Mouse (Mus musculus) forebrain, embryonic 11.5 days (tissue): Measurements from ENCODE around the gene Ldlr. TPM values are rescaled to one million over a fixed set of nuclear protein-coding genes. Genes with fewer than 3 reads are reported as not detected.
"Not testable (repeated sequence)": the region's sequence is repeated elsewhere in the genome, so short reads cannot be mapped to it uniquely, and the experiment has no call there.

Source experiments
- ATAC-seq: fragments of 200-750 bp; cut with Nextera tagmentation; replicated peaks from 2 replicates; pipeline ENCODE4 v1.8.0; 2017; ENCODE audit warnings: moderate TSS enrichment; ENCODE audit not compliant: low FRiP score
- DNase-seq: peaks from one replicate; pipeline ENCODE4 v3.0.0-alpha.2; 2017; ENCODE audit warnings: low spot score
- H3K27ac ChIP-seq: fragments of 300-500 bp; sonication (generic); 2 replicates; pipeline ENCODE4 v1.5.1; 2014; ENCODE audit warnings: low read depth, low read length
- H3K27me3 ChIP-seq: fragments of 300-500 bp; sonication (generic); 2 replicates; pipeline ENCODE4 v1.6.1; 2014; ENCODE audit warnings: mild to moderate bottlenecking, low read length, mixed read lengths; ENCODE audit not compliant: control insufficient read depth, insufficient read depth
- H3K36me3 ChIP-seq: fragments of 300-500 bp; sonication (generic); 2 replicates; pipeline ENCODE4 v1.6.1; 2014; ENCODE audit warnings: mild to moderate bottlenecking, low read length, moderate library complexity, mixed read lengths; ENCODE audit not compliant: control insufficient read depth, insufficient read depth
- H3K4me1 ChIP-seq: fragments of 300-500 bp; sonication (generic); replicated peaks from 2 replicates; pipeline ENCODE4 v1.6.1; 2014; ENCODE audit warnings: low read length, mixed read lengths; ENCODE audit not compliant: control insufficient read depth, insufficient read depth
- H3K4me2 ChIP-seq: fragments of 300-500 bp; sonication (generic); 2 replicates; pipeline ENCODE4 v1.6.1; 2014; ENCODE audit warnings: low read depth, mild to moderate bottlenecking, low read length, moderate library complexity, mixed read lengths; ENCODE audit not compliant: severe bottlenecking
- H3K4me3 ChIP-seq: fragments of 300-500 bp; sonication (generic); 2 replicates; pipeline ENCODE4 v1.5.1; 2014; ENCODE audit warnings: low read depth, low read length
- H3K9ac ChIP-seq: fragments of 300-500 bp; sonication (generic); 2 replicates; pipeline ENCODE4 v1.6.1; 2014; ENCODE audit warnings: low read length
- H3K9me3 ChIP-seq: fragments of 300-500 bp; sonication (generic); 2 replicates; pipeline ENCODE4 v1.6.1; 2016; ENCODE audit warnings: low read length, mixed read lengths; ENCODE audit not compliant: control insufficient read depth
- WGBS: fragments of 180-500 bp; shearing (Covaris S2); extraction: QIAGEN DNeasy Blood & Tissue Kit; methylation state at CpG from one replicate; pipeline ENCODE4 v1.1.7; 2014; 5-methylcytosine and 5-hydroxymethylcytosine counted together
- polyA plus RNA-seq: library from polyadenylated mRNA; unstranded; fragments of >200 nt; fragmentation: Nextera tagmentation; extraction: Ambion mirVana; gene quantifications from 2 replicates; pipeline ENCODE4 v1.2.1, GENCODE M21; 2014

The Ldlr gene
- polyA plus RNA-seq, 1 experiment from 2014 or later, result 23.7 TPM

- peaks cover 2% of the 10 kb centered on the region; the same call in 1 of the 2 replicates for H3K36me3 ChIP-seq
- H3K4me1 ChIP-seq, result no peaks in the 10 kb centered on the region
- no peak overlapping the region for H3K9ac ChIP-seq
- no peak overlapping the region for H3K4me3 ChIP-seq
- H3K27ac ChIP-seq, result no peak overlapping the region
- no peak for DNase-seq
- no peak overlapping the region for H3K4me2 ChIP-seq
- H3K27me3 ChIP-seq, result no peaks in the 10 kb centered on the region
- no peak for ATAC-seq
- no peaks in the 10 kb centered on the region for H3K9me3 ChIP-seq
These were observed 29.2 kb upstream of the Ldlr start for GRCm38 (mm10) chr9:21694071-21694470.

GRCm38 (mm10) chr9:21695229-21695792 lies 28.0 kb upstream of the Ldlr start:
- no peak overlapping the region for H3K27ac ChIP-seq
- WGBS, result 93% methylated on average over 5 of the region's 5 CpGs
- H3K27me3 ChIP-seq, result no peaks in the 10 kb centered on the region
- DNase-seq, result no peak
- no peak overlapping the region for H3K9ac ChIP-seq
- H3K4me1 ChIP-seq, result no peaks in the 10 kb centered on the region
- no peaks in the 10 kb centered on the region for H3K9me3 ChIP-seq
- H3K36me3 ChIP-seq, result peaks cover 2% of the 10 kb centered on the region; the same call in 1 of the 2 replicates
- H3K4me2 ChIP-seq, result no peak overlapping the region
- ATAC-seq, result no peak
- no peak overlapping the region for H3K4me3 ChIP-seq

GRCm38 (mm10) chr9:21697121-21697520 lies 26.2 kb upstream of the Ldlr start:
- ATAC-seq (no peak), DNase-seq (no peak)
- no peak overlapping the region for H3K4me2 ChIP-seq
- no peak overlapping the region for H3K27ac ChIP-seq
- no peaks in the 10 kb centered on the region for H3K9me3 ChIP-seq
- 92% methylated on average over 6 of the region's 6 CpGs for WGBS
- H3K27me3 ChIP-seq, result no peaks in the 10 kb centered on the region
- peaks cover 17% of the 10 kb centered on the region for H3K36me3 ChIP-seq
- H3K4me1 ChIP-seq, result no peaks in the 10 kb centered on the region
- no peak overlapping the region for H3K4me3 ChIP-seq
- H3K9ac ChIP-seq, result no peak overlapping the region

- DNase-seq, H3K4me2 ChIP-seq: not testable (repeated sequence)
These were observed 24.0 kb upstream of the Ldlr start for GRCm38 (mm10) chr9:21699280-21699679.

GRCm38 (mm10) chr9:21701091-21701490 lies 22.2 kb upstream of the Ldlr start:
- peaks cover 30% of the 10 kb centered on the region for H3K36me3 ChIP-seq

More at GRCm38 (mm10) chr9:21699280-21699679, 24.0 kb upstream of the Ldlr start:
- not testable (repeated sequence) for H3K27ac ChIP-seq, H3K4me3 ChIP-seq, H3K9ac ChIP-seq, H3K4me1 ChIP-seq, ATAC-seq, H3K27me3 ChIP-seq, H3K9me3 ChIP-seq
- H3K36me3 ChIP-seq, result peaks cover 28% of the 10 kb centered on the region
- WGBS, result 91% methylated on average over 6 of the region's 6 CpGs

GRCm38 (mm10) chr9:21703494-21703893 lies 19.8 kb upstream of the Ldlr start:
- no peaks in the 10 kb centered on the region for H3K4me1 ChIP-seq
- WGBS, result 96% methylated on average over 7 of the region's 7 CpGs
- H3K27ac ChIP-seq, result no peak overlapping the region
- H3K27me3 ChIP-seq, result no peaks in the 10 kb centered on the region
- no peaks in the 10 kb centered on the region for H3K9me3 ChIP-seq
- no peak overlapping the region for H3K9ac ChIP-seq
- no peak for ATAC-seq
- no peak overlapping the region for H3K4me3 ChIP-seq
- peaks cover 28% of the 10 kb centered on the region for H3K36me3 ChIP-seq
- no peak for DNase-seq
- no peak overlapping the region for H3K4me2 ChIP-seq

More at GRCm38 (mm10) chr9:21701091-21701490, 22.2 kb upstream of the Ldlr start:
- 93% methylated on average over 14 of the region's 14 CpGs for WGBS
- Histone ChIP-seq H3K9me3 (no peaks in the 10 kb centered on the region), H3K4me2 (no peak overlapping the region), H3K27me3 (no peaks in the 10 kb centered on the region), H3K27ac (no peak overlapping the region), H3K4me3 (no peak overlapping the region), H3K9ac (no peak overlapping the region), H3K4me1 (no peaks in the 10 kb centered on the region)
- DNase-seq (no peak), ATAC-seq (no peak)

- ATAC-seq, result no peak
- H3K4me1 ChIP-seq, result no peaks in the 10 kb centered on the region
- no peak overlapping the region for H3K4me2 ChIP-seq
- no peak overlapping the region for H3K9ac ChIP-seq
- no peak overlapping the region for H3K27ac ChIP-seq
- no peaks in the 10 kb centered on the region for H3K9me3 ChIP-seq
- H3K27me3 ChIP-seq, result no peaks in the 10 kb centered on the region
- H3K4me3 ChIP-seq, result no peak overlapping the region
- DNase-seq, result no peak
- H3K36me3 ChIP-seq, result peaks cover 21% of the 10 kb centered on the region
- 89% methylated on average over 4 of the region's 4 CpGs for WGBS
These were observed 17.2 kb upstream of the Ldlr start for GRCm38 (mm10) chr9:21706085-21706484.

GRCm38 (mm10) chr9:21706586-21707265 lies 16.6 kb upstream of the Ldlr start:
- Histone ChIP-seq H3K4me1 (no peaks in the 10 kb centered on the region), H3K9ac (no peak overlapping the region), H3K4me2 (no peak overlapping the region), H3K27ac (no peak overlapping the region), H3K9me3 (no peaks in the 10 kb centered on the region), H3K36me3 (peaks cover 15% of the 10 kb centered on the region), H3K4me3 (no peak overlapping the region), H3K27me3 (no peaks in the 10 kb centered on the region)
- DNase-seq (no peak), ATAC-seq (no peak)
- WGBS, result 90% methylated on average over 8 of the region's 8 CpGs

- WGBS, result 99% methylated on average over 3 of the region's 3 CpGs
- no peak overlapping the region for H3K9ac ChIP-seq
- H3K4me3 ChIP-seq, result no peak overlapping the region
- ATAC-seq (no peak), DNase-seq (no peak)
- no peaks in the 10 kb centered on the region for H3K4me1 ChIP-seq
- no peak overlapping the region for H3K27ac ChIP-seq
- peaks cover under 1% of the 10 kb centered on the region; the same call in 1 of the 2 replicates for H3K36me3 ChIP-seq
- no peaks in the 10 kb centered on the region for H3K9me3 ChIP-seq
- no peaks in the 10 kb centered on the region for H3K27me3 ChIP-seq
- no peak overlapping the region for H3K4me2 ChIP-seq
These were observed 13.9 kb upstream of the Ldlr start for GRCm38 (mm10) chr9:21709340-21709739.
